Mouse (Mus musculus) myocyte (in vitro differentiated cells): ENCODE measurements around the gene Dyrk3.

Experiments
- E2F4 ChIP-seq: IDR thresholded peaks from one replicate; pipeline ENCODE4 v1.6.1; 2011; ENCODE audit warnings: mild to moderate bottlenecking, control low read depth, moderate library complexity; ENCODE audit not compliant: insufficient read depth
- MYOG ChIP-seq, 3 experiments: IDR thresholded peaks; one replicate each; pipeline ENCODE4 v1.6.1; 2011; ENCODE audit warnings: control low read depth in 2 of 3, low read depth in 2 of 3, mild to moderate bottlenecking in 2 of 3; ENCODE audit not compliant: insufficient read length in 2 of 3, control insufficient read depth in 1 of 3, insufficient read depth in 1 of 3
- POLR2A ChIP-seq: IDR thresholded peaks from one replicate; pipeline ENCODE4 v1.6.1; 2011; ENCODE audit warnings: low read depth, mild to moderate bottlenecking, control low read depth, moderate library complexity; ENCODE audit not compliant: insufficient read length
- REST ChIP-seq: IDR thresholded peaks from one replicate; pipeline ENCODE4 v1.6.1; 2011; ENCODE audit warnings: mild to moderate bottlenecking, control low read depth, moderate library complexity; ENCODE audit not compliant: insufficient read depth, insufficient read length
- USF1 ChIP-seq: IDR thresholded peaks from one replicate; pipeline ENCODE4 v1.6.1; 2011; ENCODE audit warnings: low read depth, mild to moderate bottlenecking, control low read depth, moderate library complexity

- TF ChIP-seq POLR2A, result no peak
- TF ChIP-seq REST, result no peak
- no peak for TF ChIP-seq USF1
- no peak for TF ChIP-seq E2F4
- TF ChIP-seq MYOG (IDR thresholded peaks at IDR 0.05; ENCODE audit: control insufficient read depth in 1 of 3, insufficient read depth in 1 of 3, insufficient read length in 2 of 3, low read depth in 2 of 3), result no peak
Measured at GRCm38 (mm10) chr1:131142472-131142871, 4.3 kb upstream of the Dyrk3 start.
